Mouse (Mus musculus): Measurements from ENCODE around the gene Cacna1g.

DNA sequence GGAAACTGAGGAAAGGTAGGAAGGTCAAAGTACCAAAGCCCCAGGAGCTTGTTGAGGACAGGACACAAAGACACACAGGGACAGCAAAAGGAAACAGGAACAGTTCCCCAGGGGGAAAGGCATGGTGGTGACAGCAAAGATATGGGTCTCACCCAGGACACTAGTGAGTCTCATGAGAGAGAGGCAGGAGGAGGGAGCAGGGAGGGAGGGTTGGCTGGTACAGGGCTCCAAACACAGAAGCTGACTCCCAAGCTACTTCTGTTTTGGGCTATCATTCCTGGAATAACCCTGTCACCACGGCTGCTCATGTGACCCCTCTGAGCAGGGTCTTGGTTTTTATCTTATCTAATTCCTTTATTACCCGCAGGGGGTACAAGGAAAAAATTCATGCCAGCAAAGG, 61.4 kb downstream of the Cacna1g start:
- no peak for TF ChIP-seq POLR2A (IDR thresholded peaks at IDR 0.05; ENCODE audit: borderline replicate concordance, low read depth, low read length)
- TF ChIP-seq CTCF (IDR thresholded peaks at IDR 0.05; ENCODE audit: low read depth, low read length), result no peak

Measured in bone marrow macrophage, adult 2 months (primary cell).